Mouse (Mus musculus) forebrain, embryonic 10.5 days (tissue): ENCODE data around the gene Krtap4-8. TPM values are rescaled to one million over a fixed set of nuclear protein-coding genes. Genes with fewer than 3 reads are reported as not detected.

Experiments
- polyA plus RNA-seq: library from polyadenylated mRNA; unstranded; fragments of >200 nt; fragmentation: Nextera tagmentation; extraction: Ambion mirVana; gene quantifications from 2 replicates; pipeline ENCODE4 v1.2.1, GENCODE M21; 2016

The Krtap4-8 gene
- polyA plus RNA-seq, 1 experiment from 2014 or later: not detected

Other genes with a start within 250 kb of the Krtap4-8 start
- gene Krt40, start 237.5 kb downstream of the Krtap4-8 start, polyA plus RNA-seq: not detected in 2 replicates
- gene Krtap3-3, start 229.8 kb downstream of the Krtap4-8 start, polyA plus RNA-seq: not detected in 2 replicates
- gene Krtap3-2, start 223.9 kb downstream of the Krtap4-8 start, polyA plus RNA-seq: not detected in 2 replicates
- not detected in 2 replicates for gene Gm11939, start 221.2 kb downstream of the Krtap4-8 start, polyA plus RNA-seq
- not detected in 2 replicates for gene Krtap3-1, start 214.1 kb downstream of the Krtap4-8 start, polyA plus RNA-seq
- gene Krtap1-5, start 199.7 kb downstream of the Krtap4-8 start, polyA plus RNA-seq: not detected in 2 replicates
- gene Krtap1-4, start 197.1 kb downstream of the Krtap4-8 start, polyA plus RNA-seq: not detected in 2 replicates
- not detected in 2 replicates for gene Krtap1-3, start 189.4 kb downstream of the Krtap4-8 start, polyA plus RNA-seq
- not detected in 2 replicates for gene Krtap9-3, start 182.6 kb downstream of the Krtap4-8 start, polyA plus RNA-seq
- not detected in 2 replicates for gene Gm11938, start 177.4 kb downstream of the Krtap4-8 start, polyA plus RNA-seq
- gene Gm11937, start 170.5 kb downstream of the Krtap4-8 start, polyA plus RNA-seq: not detected in 2 replicates
- not detected in 2 replicates for gene Krtap2-4, start 165.9 kb downstream of the Krtap4-8 start, polyA plus RNA-seq
- gene Gm11562, start 160.3 kb downstream of the Krtap4-8 start, polyA plus RNA-seq: not detected in 2 replicates
- gene Krtap4-1, start 152.5 kb downstream of the Krtap4-8 start, polyA plus RNA-seq: not detected in 2 replicates
- gene Krtap4-2, start 145.6 kb downstream of the Krtap4-8 start, polyA plus RNA-seq: not detected in 2 replicates
- not detected in 2 replicates for gene Krtap4-7, start 136.6 kb downstream of the Krtap4-8 start, polyA plus RNA-seq
- gene Gm11555, start 130.5 kb downstream of the Krtap4-8 start, polyA plus RNA-seq: not detected in 2 replicates
- gene Gm11563, start 121.7 kb downstream of the Krtap4-8 start, polyA plus RNA-seq: not detected in 2 replicates
- gene Krtap4-6, start 114.7 kb downstream of the Krtap4-8 start, polyA plus RNA-seq: not detected in 2 replicates
- not detected in 2 replicates for gene Gm14190, start 90.0 kb downstream of the Krtap4-8 start, polyA plus RNA-seq
- not detected in 2 replicates for gene Gm14180, start 46.4 kb downstream of the Krtap4-8 start, polyA plus RNA-seq
- gene Gm11595, start 7.8 kb downstream of the Krtap4-8 start, polyA plus RNA-seq: not detected in 2 replicates
- gene Krtap4-9, start 4.5 kb upstream of the Krtap4-8 start, polyA plus RNA-seq: not detected in 2 replicates
- not detected in 2 replicates for gene Gm11596, start 12.8 kb upstream of the Krtap4-8 start, polyA plus RNA-seq
- gene Gm11569, start 18.2 kb upstream of the Krtap4-8 start, polyA plus RNA-seq: not detected in 2 replicates
- not detected in 2 replicates for gene Gm11554, start 23.7 kb upstream of the Krtap4-8 start, polyA plus RNA-seq
- gene Krtap4-13, start 29.2 kb upstream of the Krtap4-8 start, polyA plus RNA-seq: not detected in 2 replicates
- gene Gm11564, start 35.0 kb upstream of the Krtap4-8 start, polyA plus RNA-seq: not detected in 2 replicates
- gene 2300003K06Rik, start 57.4 kb upstream of the Krtap4-8 start, polyA plus RNA-seq: not detected in 2 replicates
- not detected in 2 replicates for gene Krtap4-16, start 70.9 kb upstream of the Krtap4-8 start, polyA plus RNA-seq
- not detected in 2 replicates for gene Gm11568, start 77.2 kb upstream of the Krtap4-8 start, polyA plus RNA-seq
- not detected in 2 replicates for gene Gm11559, start 83.8 kb upstream of the Krtap4-8 start, polyA plus RNA-seq
- not detected in 2 replicates for gene Krtap9-1, start 92.7 kb upstream of the Krtap4-8 start, polyA plus RNA-seq
- not detected in 2 replicates for gene Gm11567, start 98.5 kb upstream of the Krtap4-8 start, polyA plus RNA-seq
- not detected in 2 replicates for gene Krtap31-1, start 127.2 kb upstream of the Krtap4-8 start, polyA plus RNA-seq
- not detected in 2 replicates for gene Gm11565, start 134.0 kb upstream of the Krtap4-8 start, polyA plus RNA-seq
- gene Krtap31-2, start 155.6 kb upstream of the Krtap4-8 start, polyA plus RNA-seq: not detected in 2 replicates
- gene Krtap9-5, start 167.8 kb upstream of the Krtap4-8 start, polyA plus RNA-seq: not detected in 2 replicates
- not detected in 2 replicates for gene Krtap29-1, start 198.3 kb upstream of the Krtap4-8 start, polyA plus RNA-seq
- gene Krtap16-1, start 205.9 kb upstream of the Krtap4-8 start, polyA plus RNA-seq: not detected in 2 replicates
- not detected in 2 replicates for gene Krtap17-1, start 213.3 kb upstream of the Krtap4-8 start, polyA plus RNA-seq
- gene Krt33a, start 235.5 kb upstream of the Krtap4-8 start, polyA plus RNA-seq: not detected in 2 replicates
- not detected in 2 replicates for gene Krt33b, start 249.2 kb upstream of the Krtap4-8 start, polyA plus RNA-seq